Mouse (Mus musculus) lung, adult 2 months (tissue): ENCODE measurements around the gene Tmem45a.

Experiments
- CTCF ChIP-seq: fragments of 200-500 bp; IDR thresholded peaks from 2 replicates; pipeline ENCODE4 v1.5.1; 2011; ENCODE audit warnings: mild to moderate bottlenecking, low read length, control low read depth; ENCODE audit not compliant: insufficient read depth
- POLR2A ChIP-seq: fragments of 200-500 bp; IDR thresholded peaks from 2 replicates; pipeline ENCODE4 v1.6.1; 2011; ENCODE audit warnings: low read depth, mild to moderate bottlenecking, control low read depth, low read length, borderline replicate concordance; ENCODE audit errors: extremely low read depth

DNA sequence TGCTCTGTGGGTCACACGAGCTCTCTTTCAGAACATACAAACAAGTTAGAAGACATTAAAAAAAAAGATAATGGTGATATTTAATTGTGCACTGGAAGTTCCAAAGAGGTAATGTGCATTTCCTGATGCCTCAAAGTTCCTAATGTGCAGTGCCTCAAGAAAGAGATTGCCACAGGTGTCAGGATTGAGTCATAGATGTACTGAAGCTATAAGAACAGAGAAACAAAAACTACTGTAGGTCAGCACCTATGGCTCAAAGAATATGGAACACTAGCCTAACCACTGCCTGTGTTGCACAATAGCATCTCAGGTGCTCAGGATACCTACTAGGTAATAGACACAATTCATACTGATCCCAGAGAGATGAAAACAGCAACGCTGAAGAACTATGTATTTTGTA lies 54.0 kb downstream of the Tmem45a start:
- TF ChIP-seq CTCF (no peak), POLR2A (no peak)
